Comparison of ENCODE assay signal across 22 mouse cellular contexts in the genomic region with DNA sequence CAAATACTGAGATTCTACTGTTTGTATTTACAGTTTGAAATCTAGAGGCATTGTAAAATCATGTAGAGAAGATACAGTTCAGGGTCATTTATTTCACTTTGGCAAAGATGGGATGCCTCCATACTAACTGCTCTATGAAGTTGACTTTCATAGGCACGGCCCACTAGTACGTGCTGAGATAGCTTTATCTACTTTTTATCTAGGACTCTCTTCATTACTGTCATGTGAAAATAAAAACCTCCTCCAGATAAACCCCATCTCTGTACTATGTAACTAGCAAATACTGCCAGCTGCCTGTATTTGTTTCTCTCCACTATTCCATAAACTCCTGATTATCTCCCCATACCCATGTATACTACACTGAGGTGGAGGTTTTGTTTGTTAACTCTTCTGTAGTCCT. TPM values are rescaled to one million over a fixed set of nuclear protein-coding genes. Genes with fewer than 3 reads are reported as not detected.
A peak's percentile ranks its signal among the peaks of the same experiment; 100 is the strongest.
DNase-seq lines count a peak whose midpoint lies in the region; ATAC-seq and TF ChIP-seq lines count a peak whose summit lies in the region.
"Had no signal": no experiment of that assay in that cellular context is flagged by ENCODE, and none has a peak within 500 bp of the region (broad histone marks: within the 10 kb centered on the region; RNA-seq: fewer than 3 reads in every experiment).

No protein-coding gene starts in this region.

- H3K36me3 ChIP-seq in heart, embryonic 13.5 days, result peaks cover 12% of the 10 kb centered on the region; the same call in 1 of the 2 replicates
- no peaks in the 10 kb centered on the region for H3K36me3 ChIP-seq in heart, embryonic 12.5 days
- peaks cover 7% of the 10 kb centered on the region; the same call in 1 of the 2 replicates for H3K36me3 ChIP-seq in kidney, embryonic 15.5 days
- H3K36me3 ChIP-seq in kidney, embryonic 16.5 days (ENCODE audit: insufficient read depth, low read length), result no peaks in the 10 kb centered on the region; the same call in 1 of the 2 replicates
- peaks cover 31% of the 10 kb centered on the region for H3K36me3 ChIP-seq in liver, embryonic 14.5 days (replicated peaks; ENCODE audit: control insufficient read depth, insufficient read depth, low read depth)
- H3K36me3 ChIP-seq: embryonic facial prominence, embryonic 12.5 days; hindbrain, embryonic 15.5 days; midbrain, embryonic 15.5 days; neural tube, embryonic 12.5 days had no signal

- H3K27ac ChIP-seq in heart, embryonic 13.5 days (replicated peaks), result peak overlapping the region; percentile 50
- H3K27ac ChIP-seq in heart, embryonic 12.5 days (ENCODE audit: poor library complexity, severe bottlenecking), result no peak overlapping the region
- no peak overlapping the region for H3K27ac ChIP-seq in kidney, embryonic 15.5 days
- no peak overlapping the region for H3K27ac ChIP-seq in kidney, embryonic 16.5 days (ENCODE audit: low read length)
- H3K27ac ChIP-seq in liver, embryonic 14.5 days, result peak overlapping the region; percentile 63
- H3K27ac ChIP-seq: embryonic facial prominence, embryonic 12.5 days; forebrain, embryonic 13.5 days; hindbrain, embryonic 15.5 days; limb, embryonic 13.5 days; lung, embryonic 15.5 days; midbrain, embryonic 15.5 days; neural tube, embryonic 12.5 days had no signal

- no peaks in the 10 kb centered on the region for H3K9me3 ChIP-seq in heart, embryonic 13.5 days
- H3K9me3 ChIP-seq in heart, embryonic 12.5 days (replicated peaks), result no peaks in the 10 kb centered on the region
- H3K9me3 ChIP-seq in kidney, embryonic 15.5 days (replicated peaks), result no peaks in the 10 kb centered on the region
- no peaks in the 10 kb centered on the region for H3K9me3 ChIP-seq in kidney, embryonic 16.5 days (ENCODE audit: low read length)
- H3K9me3 ChIP-seq in liver, embryonic 14.5 days (ENCODE audit: control insufficient read depth, low read length), result no peaks in the 10 kb centered on the region
- H3K9me3 ChIP-seq: embryonic facial prominence, embryonic 12.5 days; forebrain, embryonic 13.5 days; G1E; hindbrain, embryonic 15.5 days; limb, embryonic 13.5 days; lung, embryonic 15.5 days; midbrain, embryonic 15.5 days; neural tube, embryonic 12.5 days had no signal

- H3K4me1 ChIP-seq in heart, embryonic 13.5 days, result peaks cover 66% of the 10 kb centered on the region
- peaks cover 32% of the 10 kb centered on the region for H3K4me1 ChIP-seq in heart, embryonic 12.5 days (replicated peaks)
- H3K4me1 ChIP-seq in kidney, embryonic 15.5 days, result peaks cover 38% of the 10 kb centered on the region
- H3K4me1 ChIP-seq in kidney, embryonic 16.5 days (ENCODE audit: insufficient read depth, low read length), result peaks cover 43% of the 10 kb centered on the region
- H3K4me1 ChIP-seq in liver, embryonic 14.5 days (replicated peaks; ENCODE audit: control insufficient read depth in 2 of 2, insufficient read depth in 2 of 2, low read length in 1 of 2), result peaks cover 42 to 53% of the 10 kb centered on the region in 2 experiments

- TF ChIP-seq CTCF in liver, embryonic 14.5 days (IDR thresholded peaks at IDR 0.05; ENCODE audit: low read depth), result no peak

- 0 out of 2 replicates have a peak overlapping the region, but pooled peaks have one; percentile 11 for H3K9ac ChIP-seq in heart, embryonic 13.5 days
- no peak overlapping the region for H3K9ac ChIP-seq in heart, embryonic 12.5 days
- H3K9ac ChIP-seq in kidney, embryonic 15.5 days, result no peak overlapping the region
- no peak overlapping the region for H3K9ac ChIP-seq in kidney, embryonic 16.5 days (replicated peaks; ENCODE audit: low read length)
- peak overlapping the region; percentile 59 for H3K9ac ChIP-seq in liver, embryonic 14.5 days (replicated peaks)
- H3K9ac ChIP-seq: embryonic facial prominence, embryonic 12.5 days; forebrain, embryonic 13.5 days; hindbrain, embryonic 15.5 days; limb, embryonic 13.5 days; lung, embryonic 15.5 days; midbrain, embryonic 15.5 days; neural tube, embryonic 12.5 days had no signal

- 0 out of 2 replicates have a peak overlapping the region, but pooled peaks have one; percentile 3 for H3K4me3 ChIP-seq in heart, embryonic 13.5 days
- no peak overlapping the region for H3K4me3 ChIP-seq in heart, embryonic 12.5 days
- H3K4me3 ChIP-seq in kidney, embryonic 15.5 days (replicated peaks), result no peak overlapping the region
- no peak overlapping the region for H3K4me3 ChIP-seq in kidney, embryonic 16.5 days (ENCODE audit: low read length)
- H3K4me3 ChIP-seq in liver, embryonic 14.5 days (ENCODE audit: insufficient read depth in 1 of 2, low read depth in 2 of 2, low read length in 2 of 2), result peak overlapping the region in 1 of 2 experiments; percentile 32; a peak in 2 of 4 replicates
- H3K4me3 ChIP-seq: embryonic facial prominence, embryonic 12.5 days; forebrain, embryonic 13.5 days; hindbrain, embryonic 15.5 days; limb, embryonic 13.5 days; lung, embryonic 15.5 days; midbrain, embryonic 15.5 days; neural tube, embryonic 12.5 days had no signal

- ATAC-seq in heart, embryonic 13.5 days (ENCODE audit: extremely low read depth, insufficient number of reproducible peaks, low FRiP score, low TSS enrichment), result no peak
- no peak for ATAC-seq in heart, embryonic 12.5 days (ENCODE audit: insufficient number of reproducible peaks, low FRiP score)
- no peak for ATAC-seq in kidney, embryonic 15.5 days (replicated peaks; ENCODE audit: low FRiP score)
- no peak for ATAC-seq in kidney, embryonic 16.5 days (ENCODE audit: low FRiP score, low TSS enrichment)
- ATAC-seq in liver, embryonic 14.5 days (ENCODE audit: insufficient read depth), result peak; percentile 19; the same call in 1 of the 2 replicates
- ATAC-seq in megakaryocyte progenitor cell, adult 5-6 weeks (replicated peaks; ENCODE audit: poor library complexity), result no peak
- ATAC-seq: forebrain, embryonic 13.5 days; midbrain, embryonic 15.5 days had no signal

- peak; percentile 22 for TF ChIP-seq EP300 in liver, embryonic 14.5 days (IDR thresholded peaks at IDR 0.05; ENCODE audit: low read depth)

- peak overlapping the region; percentile 44 for H3K4me2 ChIP-seq in heart, embryonic 13.5 days
- H3K4me2 ChIP-seq in heart, embryonic 12.5 days, result no peak overlapping the region
- H3K4me2 ChIP-seq in kidney, embryonic 15.5 days, result 0 out of 2 replicates have a peak overlapping the region, but pooled peaks have one; percentile 1
- H3K4me2 ChIP-seq in kidney, embryonic 16.5 days (replicated peaks; ENCODE audit: low read depth, low read length), result no peak overlapping the region
- H3K4me2 ChIP-seq in liver, embryonic 14.5 days (ENCODE audit: low read depth), result peak overlapping the region; percentile 83
- H3K4me2 ChIP-seq: embryonic facial prominence, embryonic 12.5 days; forebrain, embryonic 13.5 days; hindbrain, embryonic 15.5 days; limb, embryonic 13.5 days; lung, embryonic 15.5 days; midbrain, embryonic 15.5 days; neural tube, embryonic 12.5 days had no signal

- DNase-seq in liver, embryonic 14.5 days (ENCODE audit: low read depth in 3 of 3, low spot score in 3 of 3), result no peak
- DNase-seq in adipocyte (ENCODE audit: low spot score), result no peak
- DNase-seq: adrenal gland, adult 8-10 months; B cell, adult 2 months; cerebellum, adult 2 months; cerebellum, postnatal 25 days; layer of hippocampus, postnatal 36 days; lung, postnatal 36 days had no signal

- H3K27me3 ChIP-seq in heart, embryonic 13.5 days (replicated peaks), result no peaks in the 10 kb centered on the region
- H3K27me3 ChIP-seq in heart, embryonic 12.5 days (replicated peaks), result no peaks in the 10 kb centered on the region
- H3K27me3 ChIP-seq in kidney, embryonic 15.5 days, result no peaks in the 10 kb centered on the region
- H3K27me3 ChIP-seq in kidney, embryonic 16.5 days (ENCODE audit: insufficient read depth, low read length), result no peaks in the 10 kb centered on the region
- H3K27me3 ChIP-seq in liver, embryonic 14.5 days (ENCODE audit: control insufficient read depth, insufficient read depth, low read length), result no peaks in the 10 kb centered on the region
- H3K27me3 ChIP-seq: CH12.LX; embryonic facial prominence, embryonic 12.5 days; forebrain, embryonic 13.5 days; hindbrain, embryonic 15.5 days; limb, embryonic 13.5 days; lung, embryonic 15.5 days; midbrain, embryonic 15.5 days; neural tube, embryonic 12.5 days had no signal

- WGBS in heart, embryonic 13.5 days, result 11% methylated on average over 2 of the region's 2 CpGs
- 12% methylated on average over 2 of the region's 2 CpGs for WGBS in heart, embryonic 12.5 days
- WGBS in kidney, embryonic 15.5 days, result 61% methylated on average over 2 of the region's 2 CpGs
- WGBS in kidney, embryonic 16.5 days, result 66% methylated on average over 2 of the region's 2 CpGs
- WGBS in liver, embryonic 14.5 days (ENCODE audit: insufficient replicate concordance), result 5% methylated on average over 2 of the region's 2 CpGs

RNA-seq across cellular contexts. Expression of gene Picalm, which starts 18.0 kb away (rescaled TPM):
- polyA plus RNA-seq in heart, embryonic 13.5 days (2015; fragmentation: Nextera tagmentation; extraction: Ambion mirVana), result 29.1 and 31.0 TPM in 2 replicates
- polyA plus RNA-seq in heart, embryonic 12.5 days (2016; fragmentation: Nextera tagmentation; extraction: Ambion mirVana), result 38.8 and 40.7 TPM in 2 replicates
- 39.1 and 39.9 TPM in 2 replicates for polyA plus RNA-seq in kidney, embryonic 15.5 days (2015; fragmentation: Nextera tagmentation; extraction: Ambion mirVana)
- 34.7 and 39.9 TPM in 2 replicates for polyA plus RNA-seq in kidney, embryonic 16.5 days (2015; fragmentation: Nextera tagmentation; extraction: Ambion mirVana)
- 97.1 and 138 TPM in 2 replicates for polyA plus RNA-seq in liver, embryonic 14.5 days (2012; rRNA removed)
- 61.5 and 63.2 TPM in 2 replicates for polyA plus RNA-seq in liver, embryonic 14.5 days (2014; fragmentation: Nextera tagmentation; extraction: Ambion mirVana)
- 101 and 140 TPM in 2 replicates for total RNA-seq in megakaryocyte progenitor cell, adult 5-6 weeks (2015)
- total RNA-seq in megakaryocyte progenitor cell, adult 5-6 weeks (2017), result 97.1 and 131 TPM in 2 replicates

Comparison
In these comparisons a context has a peak if more than half of its experiments do, and no peak if none do; other contexts are left out.
1. H3K27ac ChIP-seq: peak in heart, embryonic 13.5 days (single experiment) and liver, embryonic 14.5 days (single experiment); none in heart, embryonic 12.5 days (single experiment), kidney, embryonic 15.5 days (single experiment) and kidney, embryonic 16.5 days (single experiment).
2. H3K4me2 ChIP-seq: peak in heart, embryonic 13.5 days (single experiment), kidney, embryonic 15.5 days (single experiment) and liver, embryonic 14.5 days (single experiment); none in heart, embryonic 12.5 days (single experiment) and kidney, embryonic 16.5 days (single experiment).
3. H3K9ac ChIP-seq: peak in heart, embryonic 13.5 days (single experiment) and liver, embryonic 14.5 days (single experiment); none in heart, embryonic 12.5 days (single experiment), kidney, embryonic 15.5 days (single experiment) and kidney, embryonic 16.5 days (single experiment).